Mouse (Mus musculus) T-helper 1 cell (primary cell): Measurements from ENCODE around the gene Prkn.

Experiments
- in situ Hi-C: fragments of 300-600 bp; cut with MboI, MseI; formaldehyde crosslinking; loops from one replicate; pipeline ENCODE4 v1.15.1; 2025; ENCODE audit warnings: high pct_unique_total_duplicates

Prkn gene

DNA sequence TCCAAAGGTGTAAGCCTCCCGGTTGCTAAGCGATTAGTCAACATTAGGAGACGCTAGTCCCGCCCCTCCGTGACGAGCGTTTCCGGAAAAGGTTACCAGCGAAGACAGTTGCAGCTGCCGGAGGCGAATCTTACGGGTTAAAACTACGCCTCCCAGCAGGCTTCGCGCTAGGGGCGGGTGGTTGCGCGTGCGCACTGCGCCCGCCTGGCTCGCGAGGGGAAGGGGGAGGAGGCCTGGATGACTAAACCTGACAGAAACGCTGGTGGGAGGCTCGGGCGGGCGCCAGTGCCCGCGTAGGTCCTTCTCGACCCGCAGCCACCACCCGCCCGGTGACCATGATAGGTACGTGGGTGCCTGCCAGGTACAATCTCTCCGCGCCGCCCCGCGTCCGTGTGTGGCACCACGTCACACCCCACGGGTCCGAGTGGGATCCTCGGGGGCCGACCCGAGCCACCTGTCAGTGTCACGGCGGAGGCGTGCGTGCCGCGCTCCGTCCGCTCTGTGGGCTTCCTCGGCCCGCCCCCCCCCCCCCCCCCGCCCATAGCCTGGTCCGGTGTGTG lies at the start of gene Prkn, which contains the start of gene Pacrg:
Gene Prkn, plus strand, starts transcription at position 237 of the 560 bp plus-strand sequence.
Gene Pacrg, minus strand, starts transcription at position 164 of the 560 bp plus-strand sequence.
- in situ Hi-C loops = no loop called here

DNA sequence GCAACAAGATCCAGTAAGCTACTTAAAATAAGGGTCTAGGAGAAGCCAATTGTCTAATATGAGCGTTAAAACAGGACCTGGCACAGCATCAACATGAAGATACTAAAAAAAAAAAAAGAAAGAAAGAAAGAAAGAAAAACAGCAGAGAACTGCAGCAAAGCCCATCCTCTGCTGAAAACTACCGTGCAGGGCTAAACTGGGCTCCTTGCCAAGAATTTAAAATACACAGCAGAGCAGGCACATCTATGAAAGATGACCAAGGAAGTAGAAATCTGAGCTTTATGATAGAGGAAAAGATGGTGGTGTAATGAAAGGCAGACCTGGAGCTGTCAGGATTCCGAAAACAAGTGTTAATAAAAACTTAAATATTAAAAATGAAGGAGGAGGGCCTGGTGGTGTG lies 48.5 kb upstream of the Prkn start:
- in situ Hi-C loops = loop anchor here (10.0 kb wide), 1 partner anchor 1307 kb away; no protein-coding TSS in a partner anchor

DNA sequence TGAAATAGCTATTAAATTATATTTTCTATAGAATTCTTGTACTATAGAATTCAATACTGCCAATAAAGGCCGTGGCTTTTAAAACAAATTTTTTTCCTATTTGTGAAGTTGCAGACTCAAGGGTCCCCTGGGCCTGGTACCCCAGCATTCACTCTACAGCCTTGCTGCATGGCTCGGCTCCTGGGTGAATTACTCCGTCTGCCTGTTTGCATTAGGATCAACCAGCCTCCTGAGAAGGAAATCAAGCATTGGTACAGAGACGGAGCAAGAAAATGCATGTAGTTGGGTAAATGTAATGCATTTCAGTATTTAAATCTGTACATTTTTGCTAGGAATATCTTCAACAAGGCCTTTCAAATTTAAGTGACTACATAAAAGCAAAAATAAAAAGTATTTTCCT lies 33.5 kb upstream of the Prkn start:
- in situ Hi-C loops = no loop called here

DNA sequence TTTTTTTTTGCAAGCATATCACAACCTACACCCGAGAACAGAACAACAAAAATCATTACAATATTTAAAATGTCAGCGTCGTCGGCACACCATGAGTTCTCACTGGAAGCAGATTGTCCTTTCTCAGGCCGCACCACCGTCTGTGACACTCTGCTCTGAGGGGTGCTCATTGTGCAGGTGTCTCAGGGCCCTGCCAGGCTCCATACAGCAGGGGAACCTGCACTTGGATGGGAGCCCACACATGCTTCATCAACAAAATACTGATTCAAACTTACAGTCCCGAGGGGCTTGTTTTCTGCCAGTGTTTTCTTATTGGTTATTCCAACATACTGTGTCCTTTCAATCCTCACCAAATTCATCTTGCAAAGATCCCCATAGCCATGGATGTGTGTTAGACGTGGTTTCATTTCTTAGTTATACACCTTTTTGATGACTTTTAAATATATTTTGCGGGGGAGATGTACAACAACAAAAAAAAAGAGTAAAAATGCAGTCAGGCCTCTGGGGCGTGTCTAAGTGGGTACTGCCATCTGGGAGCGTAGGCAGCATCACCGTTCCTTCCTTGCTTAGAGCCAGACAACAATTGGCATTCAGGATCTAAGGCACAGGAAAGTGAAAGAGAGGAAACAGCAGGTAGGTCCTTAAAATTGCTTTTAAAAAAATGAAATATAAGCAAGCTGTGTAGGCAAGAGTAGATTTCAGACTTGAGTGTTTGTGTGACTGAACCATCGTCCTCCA lies 32.8 kb upstream of the Prkn start:
- in situ Hi-C loops = no loop called here

DNA sequence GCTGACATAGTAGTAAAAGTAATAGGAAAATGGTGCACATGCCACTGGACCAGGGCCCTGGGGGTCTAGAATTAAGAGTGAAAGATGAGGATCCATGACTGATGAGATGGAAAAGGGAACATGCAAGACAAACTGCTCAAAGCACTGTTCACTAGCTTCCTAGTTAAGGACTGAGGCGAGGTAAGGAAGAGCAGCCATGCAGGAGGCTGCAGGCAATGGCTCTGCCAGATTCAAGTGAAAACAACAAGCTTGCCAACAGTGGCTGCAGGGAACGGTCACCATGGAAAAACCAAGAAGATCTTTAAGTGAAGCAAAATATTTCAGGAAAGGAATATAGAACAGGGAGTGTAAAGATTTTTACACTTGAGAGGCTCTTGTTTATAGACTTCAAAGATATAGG lies 31.6 kb upstream of the Prkn start:
- in situ Hi-C loops = no loop called here

DNA sequence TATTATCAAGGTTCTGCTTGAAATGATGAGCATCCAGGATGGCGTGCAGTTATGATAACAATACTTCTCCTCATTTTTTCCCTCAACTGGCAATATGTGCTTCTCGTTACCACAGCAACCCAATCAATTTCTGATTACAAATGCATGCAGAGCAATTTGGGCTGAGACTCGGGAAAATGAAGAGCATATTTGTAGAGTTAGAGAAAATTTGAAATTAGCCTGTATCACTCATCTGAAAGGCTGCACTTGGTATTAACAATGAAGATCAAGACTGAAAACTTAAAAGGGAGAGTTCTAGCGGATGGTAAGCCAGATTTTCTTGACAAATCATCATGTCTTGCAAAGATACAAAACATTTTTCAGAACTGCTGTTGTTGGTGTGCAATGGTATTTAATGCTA lies 21.2 kb upstream of the Prkn start:
- in situ Hi-C loops = no loop called here

DNA sequence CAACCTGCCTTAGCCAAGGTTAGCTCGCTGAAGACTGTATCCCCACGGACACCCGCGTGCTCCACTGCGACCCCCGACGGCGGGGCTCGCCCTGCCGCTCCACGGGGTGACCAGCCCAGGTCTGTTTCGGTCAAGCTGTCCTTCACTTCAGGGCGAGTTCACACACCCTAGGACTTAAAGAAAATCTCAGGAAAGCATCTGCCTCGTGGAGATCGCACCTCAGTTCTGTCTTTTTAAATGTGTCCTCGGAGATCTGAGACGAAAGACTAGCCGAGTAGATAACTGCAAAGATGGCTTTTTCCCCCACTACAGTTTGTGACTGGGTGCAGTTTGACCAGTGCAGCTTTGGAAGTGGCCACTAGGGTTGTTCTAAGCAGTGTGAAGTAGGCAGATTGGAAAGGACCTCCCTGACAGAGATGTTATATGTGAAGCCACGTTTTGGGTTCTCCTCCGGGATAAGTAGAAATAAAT lies 582 bp downstream of the Prkn start:
- in situ Hi-C loops = no loop called here

DNA sequence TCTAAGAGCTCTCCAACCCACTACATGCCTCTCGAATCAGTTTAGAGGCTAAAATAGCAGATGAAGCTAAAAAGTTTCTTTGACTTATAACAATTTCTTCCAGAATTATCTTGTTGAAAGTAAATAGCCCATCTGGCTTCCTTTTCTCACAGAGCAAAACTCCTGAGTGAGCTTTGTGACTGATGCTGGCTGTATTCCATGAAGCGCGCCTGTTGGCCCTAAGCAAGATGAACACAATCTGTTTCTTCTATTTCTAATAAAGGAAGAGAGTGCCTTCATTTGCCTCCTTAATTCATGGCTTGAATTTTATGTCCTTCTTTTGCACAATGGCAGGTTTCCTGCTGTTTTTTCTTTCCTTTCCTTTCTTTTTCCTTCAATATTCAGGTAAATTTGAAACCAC lies 14.0 kb downstream of the Prkn start:
- in situ Hi-C loops = no loop called here

DNA sequence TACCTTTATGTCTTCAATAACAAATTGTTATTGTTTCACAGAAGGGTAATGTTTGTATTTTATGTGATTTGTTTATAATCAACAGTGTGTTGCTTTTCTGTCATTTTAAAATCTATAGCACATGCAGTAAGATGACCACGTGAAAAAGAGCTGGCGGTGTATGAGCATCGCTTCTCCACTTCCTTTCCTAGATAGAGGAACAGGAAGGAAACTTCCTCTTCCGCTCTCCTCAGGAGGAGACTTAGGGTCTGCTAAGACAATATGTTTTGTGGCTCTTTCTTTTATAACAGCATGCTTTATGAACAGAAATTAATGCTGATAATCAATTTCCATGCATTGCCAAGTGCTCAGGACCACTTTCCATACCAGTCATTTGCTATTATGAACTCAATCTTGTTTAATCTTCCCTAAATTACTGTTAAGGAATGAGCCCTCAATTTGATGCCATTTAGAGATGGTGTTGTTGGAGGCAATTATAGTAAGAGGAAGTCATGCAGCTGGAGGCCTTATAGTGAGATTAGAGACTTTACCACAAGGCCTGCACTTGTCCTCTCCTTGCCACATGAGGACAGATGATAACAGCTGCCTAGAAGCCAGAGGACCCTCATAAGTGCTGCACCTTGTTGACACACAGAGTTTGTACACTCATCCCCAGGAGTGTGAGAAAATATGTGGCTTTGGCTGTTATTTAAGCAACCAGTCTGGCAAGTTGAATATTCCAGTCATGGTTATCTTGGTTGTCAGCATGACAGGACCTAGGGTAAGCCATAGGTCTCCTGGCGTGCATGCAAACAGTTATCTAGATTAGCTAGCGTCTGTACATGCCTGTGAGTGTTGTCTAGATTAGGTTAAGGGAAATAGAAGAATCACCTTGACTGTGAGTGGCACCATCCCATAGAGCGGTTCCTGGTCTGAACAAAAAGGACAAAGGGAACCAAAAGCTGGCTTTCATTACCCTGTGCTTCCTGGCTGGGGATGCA lies 34.3 kb downstream of the Prkn start:
- in situ Hi-C loops = no loop called here

DNA sequence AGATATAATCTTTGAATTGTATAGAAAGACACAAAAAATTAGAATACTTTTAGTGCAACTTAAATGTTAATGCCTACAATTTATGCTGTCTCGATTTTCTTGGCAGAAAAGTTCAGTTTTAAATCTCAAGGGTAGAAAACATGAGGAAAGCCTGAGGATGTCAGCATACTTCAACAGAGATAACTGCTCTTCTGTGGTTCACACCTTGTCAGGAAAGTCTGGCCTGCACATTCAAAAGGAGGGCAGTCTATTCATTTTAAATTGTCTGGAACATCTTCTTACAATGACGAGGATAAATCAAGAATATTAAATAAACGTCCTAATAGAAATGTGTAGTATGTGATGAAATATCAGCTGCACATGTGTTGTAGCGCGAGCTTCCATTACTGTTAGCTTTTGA lies 38.8 kb downstream of the Prkn start:
- in situ Hi-C loops = no loop called here

DNA sequence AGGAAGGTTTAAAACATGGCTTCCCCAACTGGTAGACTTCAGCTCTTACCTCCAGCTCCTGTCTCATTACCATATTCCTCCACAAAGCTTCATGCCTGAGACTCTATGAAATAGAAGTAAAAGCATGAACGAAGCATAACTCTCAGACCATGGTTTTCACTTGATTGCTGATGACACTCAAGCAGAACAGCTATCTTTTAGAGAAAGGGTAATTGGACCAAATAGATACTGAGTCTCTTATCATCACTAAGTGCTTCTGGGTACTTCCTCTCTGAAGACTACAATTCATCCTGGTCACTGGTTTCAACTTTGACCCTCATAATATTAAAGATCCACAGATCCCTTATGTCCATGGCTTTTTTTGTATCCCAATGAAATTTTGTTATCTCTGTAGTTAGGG lies 42.1 kb downstream of the Prkn start:
- in situ Hi-C loops = no loop called here

DNA sequence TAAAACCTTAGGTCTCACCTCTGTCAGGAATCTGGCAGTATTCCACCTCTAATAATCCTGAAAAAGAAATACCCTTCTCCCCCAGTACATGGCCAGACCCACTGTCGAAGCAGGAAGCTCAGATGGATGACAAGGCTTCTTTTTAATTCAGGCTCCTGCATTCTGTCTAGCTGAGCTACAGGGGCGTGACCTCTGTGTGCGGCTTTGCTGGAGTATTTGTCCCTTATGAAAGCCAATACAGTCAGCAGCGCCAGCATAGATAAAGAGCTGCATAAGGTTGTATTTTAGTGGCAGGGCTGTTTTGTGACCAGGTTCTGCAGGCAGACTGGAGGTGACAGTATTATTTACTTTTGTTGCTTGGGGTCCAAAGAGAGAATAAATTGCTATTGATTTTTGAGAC lies 47.7 kb downstream of the Prkn start:
- in situ Hi-C loops = no loop called here

DNA sequence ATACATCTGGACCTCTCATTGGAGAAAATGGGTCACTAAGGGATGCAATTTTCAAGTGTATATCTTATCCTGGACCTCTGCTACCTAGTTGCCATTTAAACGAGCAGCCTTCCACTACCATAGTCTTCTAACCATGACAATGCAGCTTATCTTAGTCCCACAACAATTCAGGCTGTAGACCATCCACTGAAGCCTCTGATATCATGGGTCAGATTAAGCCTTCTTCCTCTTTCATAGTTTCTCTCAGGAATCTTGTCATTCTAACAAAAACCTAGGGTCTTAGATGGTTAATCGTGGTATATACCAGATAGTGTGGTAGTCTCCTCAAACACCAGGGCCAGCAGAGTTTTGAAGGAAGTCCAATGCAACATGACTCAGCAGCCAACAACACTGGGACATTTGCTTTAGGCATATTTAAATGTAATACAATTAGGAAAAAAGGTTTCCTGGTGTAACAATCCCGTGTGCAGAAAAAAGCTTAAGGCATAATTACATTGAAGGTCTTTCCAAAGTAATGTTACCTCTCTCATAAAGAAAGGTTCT lies 61.6 kb downstream of the Prkn start:
- in situ Hi-C loops = no loop called here

DNA sequence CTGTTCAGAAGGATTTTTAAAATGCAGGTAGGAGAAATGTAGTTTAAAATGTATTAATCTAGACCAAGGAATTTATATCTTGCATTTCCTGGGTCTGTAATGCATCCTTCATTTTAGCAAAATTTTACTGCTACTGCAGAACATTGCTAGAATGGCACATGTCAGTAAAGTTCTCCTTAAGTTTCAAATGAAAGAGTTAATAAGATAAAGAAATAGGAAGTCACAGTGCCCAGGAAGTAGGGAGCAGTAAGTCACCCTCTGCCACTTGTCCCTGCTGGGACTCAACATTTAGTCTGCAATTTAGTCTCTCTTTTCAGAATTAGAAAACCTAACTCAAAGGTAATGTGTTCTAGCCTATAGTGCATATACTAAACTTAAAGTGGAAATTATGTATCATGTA lies 96.5 kb downstream of the Prkn start:
- in situ Hi-C loops = no loop called here

DNA sequence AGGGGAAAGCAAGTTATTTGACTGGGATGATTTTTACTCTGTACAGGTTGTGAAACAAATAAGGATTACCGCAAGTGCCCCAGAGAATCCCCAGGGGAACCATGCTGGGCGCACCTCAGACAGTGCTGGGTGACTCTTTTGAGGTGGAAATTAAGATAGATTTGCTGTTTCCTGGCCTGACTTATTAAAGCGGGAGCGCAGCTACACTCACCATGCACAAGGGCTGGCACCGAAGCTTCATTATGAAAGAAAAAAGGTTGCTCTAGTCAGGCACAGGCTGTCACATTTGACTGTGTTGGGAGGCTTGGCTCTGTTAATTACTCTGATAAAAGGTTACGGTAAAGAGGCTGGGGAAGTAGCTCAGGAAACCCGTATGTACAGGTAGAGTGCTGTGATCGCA lies 97.7 kb downstream of the Prkn start:
- in situ Hi-C loops = no loop called here

DNA sequence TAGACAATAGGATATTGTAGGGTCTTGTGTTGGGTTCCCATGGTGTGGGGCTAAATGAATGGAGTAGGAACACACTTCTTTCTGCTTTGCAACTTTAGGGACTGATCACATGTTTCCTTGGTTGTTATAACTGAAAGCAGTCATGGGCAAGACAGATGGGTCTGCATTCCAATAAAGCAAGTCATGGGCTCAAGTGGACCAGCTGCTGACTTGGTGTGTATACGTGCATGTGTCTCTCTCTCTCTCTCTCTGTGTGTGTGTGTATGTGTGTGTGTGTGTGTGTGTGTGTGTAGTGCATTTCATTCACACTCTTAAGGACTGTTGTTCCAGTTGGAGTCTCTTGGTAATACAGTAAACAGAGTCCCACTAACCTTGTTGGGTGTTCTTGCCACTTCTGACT lies 98.6 kb downstream of the Prkn start:
- in situ Hi-C loops = no loop called here

DNA sequence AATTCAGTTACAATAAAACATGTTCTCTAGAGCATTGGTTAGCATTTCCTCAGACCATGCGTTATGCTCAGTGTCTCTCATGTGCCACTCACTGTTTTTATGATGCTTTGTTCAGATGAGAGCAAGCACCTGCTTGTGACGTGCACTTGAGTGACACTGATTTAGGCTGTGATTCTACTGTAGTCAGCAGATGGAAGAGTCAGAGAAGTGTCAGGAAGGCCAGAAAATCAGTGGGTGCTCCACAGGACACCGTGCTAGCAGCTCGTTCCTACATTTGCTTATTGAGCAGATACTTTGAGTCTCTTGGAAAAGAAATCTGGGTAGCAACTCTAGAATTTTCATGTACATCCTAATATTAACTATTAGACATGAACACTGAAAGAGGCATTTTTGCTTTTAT lies 106.4 kb downstream of the Prkn start:
- in situ Hi-C loops = no loop called here

DNA sequence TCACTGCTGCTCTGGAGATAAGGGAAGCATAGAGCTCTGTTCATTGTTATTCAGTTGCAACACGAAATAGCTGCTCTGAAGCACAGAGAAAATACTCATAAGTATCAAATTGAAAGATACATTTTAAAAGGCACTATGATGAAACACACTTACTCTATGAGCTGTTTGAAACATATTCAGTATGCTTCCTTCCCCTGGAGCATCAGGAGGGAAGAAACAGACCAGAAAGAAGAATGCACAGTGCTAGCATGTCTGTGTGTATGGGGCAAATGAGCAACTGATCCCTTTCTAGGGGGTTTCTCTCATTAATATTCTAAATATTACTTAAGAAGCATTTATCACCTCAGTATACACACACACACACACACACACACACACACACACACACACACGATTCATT lies 107.4 kb downstream of the Prkn start:
- in situ Hi-C loops = no loop called here

DNA sequence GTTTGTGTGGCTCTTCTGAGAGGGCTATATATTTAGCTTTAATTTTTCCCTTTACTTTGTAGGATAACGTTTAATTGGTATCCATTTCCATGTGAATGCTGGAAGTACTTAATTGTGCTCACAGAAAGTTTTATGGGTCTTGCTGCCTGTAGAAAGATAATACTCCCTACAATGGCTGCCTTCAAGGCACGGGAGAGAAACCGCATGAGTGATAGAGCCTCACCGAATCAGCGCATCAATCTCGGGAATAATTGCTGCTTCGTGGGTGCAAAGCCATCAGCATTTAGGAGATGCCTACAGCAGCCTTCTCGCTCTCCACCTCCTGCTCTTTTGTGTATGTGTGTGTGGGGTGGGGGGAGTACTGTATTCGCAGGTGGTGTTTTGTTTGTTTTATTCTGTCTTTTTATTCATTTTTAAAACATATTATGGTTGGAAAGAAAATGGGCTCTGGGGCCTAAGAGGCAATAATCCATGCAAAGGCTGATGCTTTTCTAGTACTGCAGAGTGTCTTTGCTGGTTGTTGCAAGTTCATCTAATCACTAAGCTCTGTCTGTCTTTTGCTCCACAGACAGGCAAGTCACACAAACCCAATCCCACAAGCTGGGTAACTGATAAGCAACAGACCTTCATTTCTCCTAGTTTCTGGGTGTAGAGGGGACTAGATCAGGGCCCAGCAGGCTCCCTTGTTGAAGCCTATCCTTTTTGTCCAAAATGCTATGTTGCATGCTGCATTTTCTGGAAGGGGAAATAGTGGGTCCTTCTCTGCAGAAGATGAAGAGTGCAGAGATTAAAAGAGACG lies 119.1 kb downstream of the Prkn start:
- in situ Hi-C loops = no loop called here

DNA sequence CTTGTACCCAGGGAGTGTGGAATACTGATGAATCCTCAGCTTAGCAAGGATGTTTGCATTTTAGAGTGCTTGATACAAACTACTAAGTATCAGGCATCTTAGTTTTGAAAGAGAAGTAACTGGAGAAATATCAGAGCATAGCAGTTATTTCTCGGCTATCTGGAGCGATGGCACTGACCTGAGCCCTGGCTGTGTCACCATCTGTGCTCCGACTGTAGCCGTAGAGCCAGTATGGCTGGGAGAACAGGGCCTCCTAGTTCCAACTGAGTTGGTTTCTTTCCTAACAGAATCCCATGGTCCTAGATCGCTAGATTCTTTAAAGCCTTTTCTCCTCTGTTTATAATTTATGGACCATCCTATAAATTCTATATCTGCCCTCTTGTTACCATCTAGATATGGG lies 122.0 kb downstream of the Prkn start:
- in situ Hi-C loops = no loop called here

DNA sequence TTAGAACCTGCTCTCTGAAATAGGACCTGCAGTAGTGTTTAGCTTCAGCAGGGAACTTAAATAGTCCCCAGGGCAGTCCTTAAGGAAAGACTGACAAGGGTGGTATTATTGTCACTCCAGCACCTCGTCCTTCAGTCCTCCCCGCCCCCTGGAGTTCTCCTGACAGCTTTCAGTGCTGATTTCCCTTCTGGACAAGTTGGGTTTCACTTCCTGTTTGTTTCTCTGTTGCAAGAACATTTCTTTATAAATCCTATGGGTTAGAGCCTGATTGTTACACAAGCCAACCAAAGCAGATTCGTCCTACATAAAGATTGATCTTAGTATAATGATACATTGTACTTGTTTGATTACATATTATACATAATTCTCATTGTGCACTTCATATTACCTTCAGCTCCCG lies 142.0 kb downstream of the Prkn start:
- in situ Hi-C loops = no loop called here
